Mouse (Mus musculus): ENCODE measurements around the gene Ano9.
A peak's percentile ranks its signal among the peaks of the same experiment; 100 is the strongest.

Gene Ano9

GRCm38 (mm10) chr7:141099911-141100691 lies 17.5 kb downstream of the Ano9 start, which contains the start of gene Sigirr:
TSS of gene Sigirr (minus strand) at chr7:141100572.
- DNase-seq: peak in 1 of 2 experiments; percentile 64

GRCm38 (mm10) chr7:141097177-141097576 lies 20.4 kb downstream of the Ano9 start:
- DNase-seq: no peak

GRCm38 (mm10) chr7:141096649-141097056 lies 21.0 kb downstream of the Ano9 start:
- peak; percentile 71 to 73 for DNase-seq

GRCm38 (mm10) chr7:141096021-141096420 lies 21.6 kb downstream of the Ano9 start:
- DNase-seq: peak in 1 of 2 experiments; percentile 20

- peak; percentile 87 to 91 for DNase-seq
These were observed 23.0 kb downstream of the Ano9 start for GRCm38 (mm10) chr7:141094487-141095205.

- DNase-seq: peak; percentile 87
These were observed 23.7 kb downstream of the Ano9 start for GRCm38 (mm10) chr7:141093950-141094349.

- DNase-seq: peak; percentile 94 to 95
These were observed 25.4 kb downstream of the Ano9 start for GRCm38 (mm10) chr7:141092051-141092735.

GRCm38 (mm10) chr7:141090228-141090627 lies 27.4 kb downstream of the Ano9 start:
- DNase-seq: no peak

GRCm38 (mm10) chr7:141088473-141088872 lies 29.1 kb downstream of the Ano9 start:
- no peak for DNase-seq

GRCm38 (mm10) chr7:141087894-141088293 lies 29.7 kb downstream of the Ano9 start:
- no peak for DNase-seq

- peak; percentile 68 to 69 for DNase-seq
These were observed 37.8 kb downstream of the Ano9 start for GRCm38 (mm10) chr7:141079481-141080449.

- no peak for DNase-seq
These were observed 38.7 kb downstream of the Ano9 start for GRCm38 (mm10) chr7:141078876-141079275.

- no peak for DNase-seq
These were observed 39.8 kb downstream of the Ano9 start, which contains the start of gene Pkp3 for GRCm38 (mm10) chr7:141077841-141078240. TSS of gene Pkp3 (plus strand) at chr7:141078218.

- no peak for DNase-seq
These were observed 43.8 kb downstream of the Ano9 start for GRCm38 (mm10) chr7:141073782-141074181.

- no peak for DNase-seq
These were observed 45.4 kb downstream of the Ano9 start for GRCm38 (mm10) chr7:141072017-141072745.

GRCm38 (mm10) chr7:141070058-141070862 lies 47.3 kb downstream of the Ano9 start:
- DNase-seq: peak; percentile 67 to 88

GRCm38 (mm10) chr7:141068351-141068750 lies 49.3 kb downstream of the Ano9 start:
- no peak for DNase-seq

- DNase-seq: peak; percentile 29 to 63
These were observed 53.0 kb downstream of the Ano9 start for GRCm38 (mm10) chr7:141064576-141064975.

- no peak for DNase-seq
These were observed 53.4 kb downstream of the Ano9 start for GRCm38 (mm10) chr7:141064175-141064574.

- DNase-seq: no peak
These were observed 54.3 kb downstream of the Ano9 start for GRCm38 (mm10) chr7:141063353-141063752.
